Mouse (Mus musculus) colon, adult 2 months (tissue): Measurements from ENCODE around the gene Arpc5. TPM values are rescaled to one million over a fixed set of nuclear protein-coding genes. Genes with fewer than 3 reads are reported as not detected.

Experiments used
- polyA plus RNA-seq: library from polyadenylated mRNA; depleted of rRNA; stranded (reverse); fragments of >200 nt; gene quantifications from 2 replicates; pipeline ENCODE4 v1.2.3, GENCODE M21; 2012; rRNA removed

Gene Arpc5
- 92.7 and 119 TPM in 2 replicates for polyA plus RNA-seq

DNA sequence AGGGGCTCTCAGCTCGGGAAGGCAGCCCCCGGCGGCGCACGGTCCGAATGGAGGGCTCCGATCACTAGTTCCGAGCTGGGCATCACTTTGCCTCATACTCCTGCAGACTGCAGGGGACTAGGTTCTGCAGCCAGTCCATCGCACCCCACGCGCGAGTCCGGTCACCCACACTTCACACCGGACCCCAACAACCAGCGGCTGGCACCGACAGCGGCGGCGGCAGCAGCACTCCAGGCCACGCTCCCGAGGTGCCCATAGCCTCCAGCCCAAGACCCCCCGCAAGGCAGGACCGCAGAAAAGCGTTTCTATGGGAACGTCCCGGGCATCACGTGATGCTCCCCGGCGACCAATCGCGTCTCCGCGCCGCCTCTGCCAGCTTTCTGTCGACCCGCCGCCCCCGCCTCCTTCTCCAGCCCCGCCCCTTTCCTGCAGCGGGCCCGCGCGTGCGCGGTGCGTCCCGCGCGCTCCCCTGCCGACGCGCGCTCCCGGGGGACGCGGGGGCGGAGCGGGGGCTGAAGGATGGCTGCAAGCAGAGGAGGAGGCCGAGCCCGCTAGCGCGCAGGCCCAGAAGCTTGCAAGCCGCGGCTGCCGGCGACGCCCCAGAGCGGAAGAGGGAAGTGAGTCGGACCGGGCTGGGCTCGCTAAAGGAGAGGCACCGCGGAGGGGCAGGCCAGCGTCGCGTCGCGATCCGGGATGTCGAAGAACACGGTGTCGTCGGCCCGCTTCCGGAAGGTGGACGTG, at the start of gene Arpc5, which contains the start of gene Rgl1:
TSS of gene Arpc5 (plus strand) at position 511 of the 741 bp plus-strand sequence.
TSS of gene Rgl1 (minus strand) at position 320 of the 741 bp plus-strand sequence.

DNA sequence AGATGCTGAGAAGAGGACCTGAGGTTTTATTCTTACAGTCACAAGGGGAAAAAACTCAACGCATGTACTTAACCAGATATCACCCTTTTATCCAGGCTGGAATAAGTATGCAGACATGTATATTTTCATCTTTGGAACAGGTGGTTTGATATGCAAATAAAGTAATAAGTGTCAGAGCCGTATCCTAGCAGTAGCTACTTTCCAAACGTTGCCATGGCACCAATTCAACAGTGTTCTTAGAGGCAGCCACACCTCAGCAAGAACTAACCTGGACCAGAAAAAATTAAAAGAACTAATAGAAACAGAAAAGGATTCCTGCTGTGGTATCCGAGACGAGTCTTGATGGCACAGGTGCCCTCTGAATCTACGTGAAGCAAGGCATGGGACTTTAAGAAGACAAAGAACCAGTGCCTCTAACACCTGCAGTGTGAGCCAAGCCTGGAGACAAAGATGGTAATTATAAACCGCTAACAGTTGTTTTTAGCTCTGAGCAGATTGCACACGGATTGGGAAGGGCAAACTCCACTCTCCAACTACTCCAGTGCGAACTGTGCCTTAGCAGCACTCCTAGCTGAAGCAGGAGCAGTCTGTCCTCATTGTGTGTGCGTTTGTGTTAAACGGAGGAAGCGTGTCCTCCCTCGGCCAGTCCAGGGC, 15.9 kb upstream of the Arpc5 start, which contains the start of gene Apobec4:
TSS of gene Apobec4 (plus strand) at position 240 of the 654 bp plus-strand sequence.

DNA sequence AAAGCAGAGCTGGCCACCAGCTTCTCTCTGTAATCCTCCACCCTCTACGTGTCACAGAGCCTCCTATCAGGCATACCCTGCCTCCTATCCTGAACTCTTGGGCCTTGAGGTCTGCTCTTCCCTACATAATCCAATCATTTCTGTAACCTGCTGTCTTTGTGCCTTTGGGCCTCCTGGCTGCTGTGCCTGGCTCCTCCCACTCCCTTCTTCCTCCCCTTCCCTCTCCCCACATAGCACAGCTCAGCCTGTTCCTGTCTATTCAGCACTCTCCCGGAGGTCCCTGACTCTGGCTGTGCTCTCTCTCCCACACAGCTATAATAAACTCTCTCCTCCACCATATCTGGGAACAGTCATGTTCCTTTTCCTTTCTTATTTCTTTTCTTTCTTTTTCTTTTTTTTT, 33.6 kb downstream of the Arpc5 start, which contains the start of gene Ncf2:
TSS of gene Ncf2 (plus strand) at position 298 of the 400 bp plus-strand sequence.

Other genes starting within 250 kb of the Arpc5 start
- 0.07 TPM in 1 of 2 replicates, not detected in the other for gene Apobec4, start 16.0 kb upstream of the Arpc5 start, polyA plus RNA-seq
- 4.5 and 4.7 TPM in 2 replicates for gene Rgl1, start 191 bp upstream of the Arpc5 start, polyA plus RNA-seq
- gene Ncf2, start 33.7 kb downstream of the Arpc5 start, polyA plus RNA-seq, result 7.8 and 10.6 TPM in 2 replicates
- gene Smg7, start 136.1 kb downstream of the Arpc5 start, polyA plus RNA-seq, result 19.2 and 30.3 TPM in 2 replicates
- 2.4 and 2.6 TPM in 2 replicates for gene Nmnat2, start 188.5 kb downstream of the Arpc5 start, polyA plus RNA-seq